In the genomic region with DNA sequence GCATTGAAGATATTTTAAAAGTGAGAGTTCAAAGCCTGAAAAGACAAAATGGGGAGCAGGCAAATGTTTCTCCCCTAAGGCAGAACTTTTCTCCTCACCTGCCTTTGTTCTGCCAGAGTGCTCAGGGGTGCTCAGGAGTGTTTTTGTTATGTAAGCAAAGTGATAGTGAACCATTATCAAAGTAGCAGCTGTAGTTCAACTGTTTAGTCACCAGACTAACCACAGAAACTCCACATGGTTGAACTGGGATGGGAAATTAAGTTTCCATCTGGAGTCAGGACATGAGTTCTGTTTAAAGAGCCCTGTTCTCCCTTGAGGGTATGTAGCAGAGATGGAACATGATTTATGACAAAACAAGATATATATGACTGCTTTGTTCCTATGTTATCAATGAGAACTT, we compare ENCODE assay signal across 27 mouse cellular contexts.
"Had no signal": no experiment of that assay in that cellular context is flagged by ENCODE, and none has a peak within 500 bp of the region (broad histone marks: within the 10 kb centered on the region; RNA-seq: fewer than 3 reads in every experiment).

No protein-coding gene starts in this region.

- H3K4me3 ChIP-seq: gastrocnemius, adult 2 months; heart, embryonic 10.5 days; heart, embryonic 12.5 days; hindbrain, embryonic 10.5 days; hindbrain, embryonic 12.5 days; intestine, embryonic 15.5 days; layer of hippocampus, adult 2 months; left cerebral cortex, adult 2 months; limb, embryonic 13.5 days; limb, embryonic 15.5 days; liver, embryonic 12.5 days had no signal

- H3K9ac ChIP-seq: heart, embryonic 12.5 days; hindbrain, embryonic 12.5 days; hindbrain, embryonic 14.5 days; intestine, embryonic 15.5 days; limb, embryonic 13.5 days; limb, embryonic 15.5 days; liver, embryonic 12.5 days; liver, embryonic 14.5 days had no signal

- H3K27ac ChIP-seq: gastrocnemius, adult 2 months; heart, embryonic 10.5 days; hindbrain, embryonic 10.5 days; hindbrain, embryonic 12.5 days; hindbrain, embryonic 14.5 days; intestine, embryonic 15.5 days; layer of hippocampus, adult 2 months; left cerebral cortex, adult 2 months; limb, embryonic 13.5 days; limb, embryonic 15.5 days; liver, embryonic 12.5 days; liver, embryonic 14.5 days had no signal

- H3K36me3 ChIP-seq: heart, embryonic 10.5 days; heart, embryonic 12.5 days; hindbrain, embryonic 10.5 days; hindbrain, embryonic 12.5 days; intestine, embryonic 15.5 days; limb, embryonic 13.5 days; limb, embryonic 15.5 days; liver, embryonic 12.5 days had no signal

- H3K27me3 ChIP-seq: heart, embryonic 12.5 days; hindbrain, embryonic 12.5 days; intestine, embryonic 15.5 days; limb, embryonic 13.5 days; limb, embryonic 15.5 days; liver, embryonic 12.5 days had no signal

- H3K9me3 ChIP-seq: heart, embryonic 10.5 days; heart, embryonic 12.5 days; hindbrain, embryonic 10.5 days; hindbrain, embryonic 12.5 days; intestine, embryonic 15.5 days; limb, embryonic 13.5 days; limb, embryonic 15.5 days; liver, embryonic 12.5 days had no signal

- H3K4me2 ChIP-seq: heart, embryonic 12.5 days; hindbrain, embryonic 12.5 days; hindbrain, embryonic 14.5 days; intestine, embryonic 15.5 days; limb, embryonic 13.5 days; limb, embryonic 15.5 days; liver, embryonic 12.5 days had no signal

- H3K4me1 ChIP-seq: heart, embryonic 10.5 days; heart, embryonic 12.5 days; hindbrain, embryonic 10.5 days; hindbrain, embryonic 12.5 days; intestine, embryonic 15.5 days; limb, embryonic 13.5 days; limb, embryonic 15.5 days; liver, embryonic 12.5 days had no signal

- ATAC-seq: hindbrain, embryonic 16.5 days; inflammation-experienced regulatory T-cells, adult 6 months; intestine, embryonic 15.5 days; intestine, postnatal 0 days; liver, embryonic 12.5 days had no signal

- DNase-seq: gastrocnemius, adult 2 months; gastrocnemius, postnatal 10 days; gastrocnemius, postnatal 25 days; heart, adult 18-20 months; heart, postnatal 10 days; heart, postnatal 4 days; kidney, adult 18-20 months; kidney, adult 8-10 months; kidney, postnatal 10 days; kidney, postnatal 25 days; kidney, postnatal 4 days; left cerebral cortex, postnatal 4 days had no signal
